Mouse (Mus musculus): Measurements from ENCODE around the gene Etfdh. TPM values are rescaled to one million over a fixed set of nuclear protein-coding genes. Genes with fewer than 3 reads are reported as not detected.

The Etfdh gene
- total RNA-seq, 1 experiment: 19.5 TPM

- peaks cover 10% of the 10 kb centered on the region for H3K36me3 ChIP-seq (ENCODE audit: control insufficient read depth, insufficient read depth, low read length, poor library complexity, severe bottlenecking)
- H3K9me3 ChIP-seq (ENCODE audit: control insufficient read depth, insufficient read depth, low read depth, low read length): no peaks in the 10 kb centered on the region
- H3K4me1 ChIP-seq (ENCODE audit: control insufficient read depth in 2 of 2, insufficient read depth in 2 of 2, low read length in 2 of 2, poor library complexity in 1 of 2): peaks cover 0 to 4% of the 10 kb centered on the region in 2 experiments; a peak in 1 of 4 replicates
- no peak overlapping the region for H3K9ac ChIP-seq (ENCODE audit: insufficient read depth, low read depth, low read length, poor library complexity, severe bottlenecking)
- H3K27ac ChIP-seq (ENCODE audit: insufficient read depth, low read depth, low read length, poor library complexity, severe bottlenecking): no peak overlapping the region
- DNase-seq (ENCODE audit: low read depth, low spot score): no peak
- H3K4me3 ChIP-seq (ENCODE audit: insufficient read depth in 1 of 2, low read depth in 1 of 2, low read length in 2 of 2, poor library complexity in 1 of 2, severe bottlenecking in 1 of 2): no peak overlapping the region
- no peak for TF ChIP-seq ZC3H11A (IDR thresholded peaks at IDR 0.05; ENCODE audit: borderline replicate concordance, low read depth, low read length)
- TF ChIP-seq ZNF384 (IDR thresholded peaks at IDR 0.05; ENCODE audit: low read depth, low read length): no peak
- no peak for TF ChIP-seq MAFK (IDR thresholded peaks at IDR 0.05; ENCODE audit: insufficient read depth, low read depth, low read length)
- no peak for TF ChIP-seq HCFC1 (IDR thresholded peaks at IDR 0.05; ENCODE audit: borderline replicate concordance, insufficient read depth, low read length)
- TF ChIP-seq CHD2 (IDR thresholded peaks at IDR 0.05; ENCODE audit: low read depth, low read length): no peak
- in situ Hi-C loops (cut with MboI; ENCODE audit: low sequenced_read_pairs in 2 of 2, unreplicated experiment in 2 of 2): loop anchor here (25.0 kb wide), 1 partner anchor 377 kb away; no protein-coding TSS in a partner anchor
Measured at GRCm38 (mm10) chr3:79589671-79590070, 39.6 kb downstream of the Etfdh start.

GRCm38 (mm10) chr3:79586804-79587203 is 42.5 kb downstream of the Etfdh start:
- Histone ChIP-seq H3K4me1 (ENCODE audit: control insufficient read depth in 2 of 2, insufficient read depth in 2 of 2, low read length in 2 of 2, poor library complexity in 1 of 2) (no peaks in the 10 kb centered on the region; a peak in 1 of 4 replicates), H3K9ac (ENCODE audit: insufficient read depth, low read depth, low read length, poor library complexity, severe bottlenecking) (no peak overlapping the region), H3K9me3 (ENCODE audit: control insufficient read depth, insufficient read depth, low read depth, low read length) (no peaks in the 10 kb centered on the region), H3K36me3 (ENCODE audit: control insufficient read depth, insufficient read depth, low read length, poor library complexity, severe bottlenecking) (no peaks in the 10 kb centered on the region), H3K4me3 (ENCODE audit: insufficient read depth in 1 of 2, low read depth in 1 of 2, low read length in 2 of 2, poor library complexity in 1 of 2, severe bottlenecking in 1 of 2) (peak overlapping the region in 1 of 2 experiments; percentile 30; a peak in 2 of 4 replicates), H3K27ac (ENCODE audit: insufficient read depth, low read depth, low read length, poor library complexity, severe bottlenecking) (no peak overlapping the region)
- in situ Hi-C loops (cut with MboI; ENCODE audit: low sequenced_read_pairs in 2 of 2, unreplicated experiment in 2 of 2): loop anchor here (25.0 kb wide), 1 partner anchor 375 kb away; no protein-coding TSS in a partner anchor
- DNase-seq (ENCODE audit: low read depth, low spot score): peak; percentile 91
- peak; percentile 92 for TF ChIP-seq ZC3H11A (IDR thresholded peaks at IDR 0.05; ENCODE audit: borderline replicate concordance, low read depth, low read length)
- no peak for TF ChIP-seq MAFK (IDR thresholded peaks at IDR 0.05; ENCODE audit: insufficient read depth, low read depth, low read length)
- TF ChIP-seq CHD2 (IDR thresholded peaks at IDR 0.05; ENCODE audit: low read depth, low read length): no peak
- no peak for TF ChIP-seq HCFC1 (IDR thresholded peaks at IDR 0.05; ENCODE audit: borderline replicate concordance, insufficient read depth, low read length)
- no peak for TF ChIP-seq ZNF384 (IDR thresholded peaks at IDR 0.05; ENCODE audit: low read depth, low read length)

- no peaks in the 10 kb centered on the region for H3K36me3 ChIP-seq (ENCODE audit: control insufficient read depth, insufficient read depth, low read length, poor library complexity, severe bottlenecking)
- TF ChIP-seq ZNF384 (IDR thresholded peaks at IDR 0.05; ENCODE audit: low read depth, low read length): no peak
- TF ChIP-seq MAFK (IDR thresholded peaks at IDR 0.05; ENCODE audit: insufficient read depth, low read depth, low read length): no peak
- no peak for DNase-seq (ENCODE audit: low read depth, low spot score)
- no peaks in the 10 kb centered on the region for H3K9me3 ChIP-seq (ENCODE audit: control insufficient read depth, insufficient read depth, low read depth, low read length)
- H3K27ac ChIP-seq (ENCODE audit: insufficient read depth, low read depth, low read length, poor library complexity, severe bottlenecking): no peak overlapping the region
- no peak overlapping the region for H3K4me3 ChIP-seq (ENCODE audit: insufficient read depth in 1 of 2, low read depth in 1 of 2, low read length in 2 of 2, poor library complexity in 1 of 2, severe bottlenecking in 1 of 2)
- peaks cover 0 to 2% of the 10 kb centered on the region in 2 experiments; a peak in 1 of 4 replicates for H3K4me1 ChIP-seq (ENCODE audit: control insufficient read depth in 2 of 2, insufficient read depth in 2 of 2, low read length in 2 of 2, poor library complexity in 1 of 2)
- no peak overlapping the region for H3K9ac ChIP-seq (ENCODE audit: insufficient read depth, low read depth, low read length, poor library complexity, severe bottlenecking)
- in situ Hi-C loops (cut with MboI; ENCODE audit: low sequenced_read_pairs in 2 of 2, unreplicated experiment in 2 of 2): loop anchor here (25.0 kb wide), 1 partner anchor 368 kb away; no protein-coding TSS in a partner anchor
Measured at GRCm38 (mm10) chr3:79579891-79580575, 49.3 kb downstream of the Etfdh start.

GRCm38 (mm10) chr3:79578164-79578563 is 51.1 kb downstream of the Etfdh start:
- Histone ChIP-seq H3K27ac (ENCODE audit: insufficient read depth, low read depth, low read length, poor library complexity, severe bottlenecking) (no peak overlapping the region), H3K9me3 (ENCODE audit: control insufficient read depth, insufficient read depth, low read depth, low read length) (no peaks in the 10 kb centered on the region), H3K36me3 (ENCODE audit: control insufficient read depth, insufficient read depth, low read length, poor library complexity, severe bottlenecking) (no peaks in the 10 kb centered on the region), H3K9ac (ENCODE audit: insufficient read depth, low read depth, low read length, poor library complexity, severe bottlenecking) (no peak overlapping the region), H3K4me1 (ENCODE audit: control insufficient read depth in 2 of 2, insufficient read depth in 2 of 2, low read length in 2 of 2, poor library complexity in 1 of 2) (peaks cover 0 to 2% of the 10 kb centered on the region in 2 experiments; a peak in 1 of 4 replicates), H3K4me3 (ENCODE audit: insufficient read depth in 1 of 2, low read depth in 1 of 2, low read length in 2 of 2, poor library complexity in 1 of 2, severe bottlenecking in 1 of 2) (no peak overlapping the region)
- TF ChIP-seq ZNF384 (IDR thresholded peaks at IDR 0.05; ENCODE audit: low read depth, low read length): no peak
- no peak for TF ChIP-seq CHD2 (IDR thresholded peaks at IDR 0.05; ENCODE audit: low read depth, low read length)
- TF ChIP-seq HCFC1 (IDR thresholded peaks at IDR 0.05; ENCODE audit: borderline replicate concordance, insufficient read depth, low read length): no peak
- no peak for TF ChIP-seq MAFK (IDR thresholded peaks at IDR 0.05; ENCODE audit: insufficient read depth, low read depth, low read length)
- no peak for TF ChIP-seq ZC3H11A (IDR thresholded peaks at IDR 0.05; ENCODE audit: borderline replicate concordance, low read depth, low read length)
- DNase-seq (ENCODE audit: low read depth, low spot score): no peak
- in situ Hi-C loops (cut with MboI; ENCODE audit: low sequenced_read_pairs in 2 of 2, unreplicated experiment in 2 of 2): loop anchor here (25.0 kb wide), 1 partner anchor 366 kb away; no protein-coding TSS in a partner anchor
